Mouse (Mus musculus): ENCODE results near the gene 4930544D05Rik.

The 4930544D05Rik gene

GRCm38 (mm10) chr11:70598451-70598953 is 17.1 kb upstream of the 4930544D05Rik start:
- DNase-seq (ENCODE audit: low spot score in 2 of 2), result no peak

GRCm38 (mm10) chr11:70605024-70605566 is 10.6 kb upstream of the 4930544D05Rik start:
- peak; percentile 43 to 84 for DNase-seq (ENCODE audit: low spot score in 2 of 2)

GRCm38 (mm10) chr11:70606717-70607116 is 8.9 kb upstream of the 4930544D05Rik start:
- DNase-seq (ENCODE audit: low spot score in 2 of 2), result no peak

- no peak for DNase-seq (ENCODE audit: low spot score in 2 of 2)
These were observed 8.0 kb upstream of the 4930544D05Rik start for GRCm38 (mm10) chr11:70607611-70608010.

GRCm38 (mm10) chr11:70608381-70609066 is 7.1 kb upstream of the 4930544D05Rik start:
- DNase-seq (ENCODE audit: low spot score in 2 of 2), result no peak

GRCm38 (mm10) chr11:70610752-70611151 is 4.9 kb upstream of the 4930544D05Rik start:
- DNase-seq (ENCODE audit: low spot score in 2 of 2), result no peak

GRCm38 (mm10) chr11:70612505-70612904 is 3.1 kb upstream of the 4930544D05Rik start:
- DNase-seq (ENCODE audit: low spot score in 2 of 2), result no peak

GRCm38 (mm10) chr11:70615074-70615473 is 574 bp upstream of the 4930544D05Rik start:
- peak in 1 of 2 experiments; percentile 32 for DNase-seq (ENCODE audit: low spot score in 2 of 2)

GRCm38 (mm10) chr11:70619101-70619500 is 3.5 kb downstream of the 4930544D05Rik start, which contains the start of gene Chrne:
Gene Chrne, minus strand, starts transcription at chr11:70619216.
- no peak for DNase-seq (ENCODE audit: low spot score in 2 of 2)

- DNase-seq (ENCODE audit: low spot score in 2 of 2), result no peak
These were observed 6.5 kb downstream of the 4930544D05Rik start for GRCm38 (mm10) chr11:70621972-70622814.

- no peak for DNase-seq (ENCODE audit: low spot score in 2 of 2)
These were observed 7.5 kb downstream of the 4930544D05Rik start for GRCm38 (mm10) chr11:70623053-70623742.

GRCm38 (mm10) chr11:70625473-70625872 is 9.8 kb downstream of the 4930544D05Rik start:
- DNase-seq (ENCODE audit: low spot score in 2 of 2), result no peak

- DNase-seq (ENCODE audit: low spot score in 2 of 2), result no peak
These were observed 11.2 kb downstream of the 4930544D05Rik start for GRCm38 (mm10) chr11:70626877-70627276.

GRCm38 (mm10) chr11:70628431-70628830 is 12.8 kb downstream of the 4930544D05Rik start:
- DNase-seq (ENCODE audit: low spot score in 2 of 2), result no peak

- DNase-seq (ENCODE audit: low spot score in 2 of 2), result no peak
These were observed 13.9 kb downstream of the 4930544D05Rik start for GRCm38 (mm10) chr11:70629557-70629956.

- DNase-seq (ENCODE audit: low spot score in 2 of 2), result no peak
These were observed 14.5 kb downstream of the 4930544D05Rik start for GRCm38 (mm10) chr11:70630129-70630528.

GRCm38 (mm10) chr11:70635601-70636000 is 20.0 kb downstream of the 4930544D05Rik start:
- DNase-seq (ENCODE audit: low spot score in 2 of 2), result no peak

GRCm38 (mm10) chr11:70637764-70638163 is 22.1 kb downstream of the 4930544D05Rik start:
- DNase-seq (ENCODE audit: low spot score in 2 of 2), result no peak

- no peak for DNase-seq (ENCODE audit: low spot score in 2 of 2)
These were observed 22.6 kb downstream of the 4930544D05Rik start for GRCm38 (mm10) chr11:70638293-70638692.

GRCm38 (mm10) chr11:70638714-70639278 is 23.1 kb downstream of the 4930544D05Rik start, which contains the start of gene Gp1ba:
Gene Gp1ba, plus strand, starts transcription at chr11:70639122.
- DNase-seq (ENCODE audit: low spot score in 2 of 2), result no peak

GRCm38 (mm10) chr11:70639976-70640375 is 24.3 kb downstream of the 4930544D05Rik start:
- DNase-seq (ENCODE audit: low spot score in 2 of 2), result no peak
